Mouse (Mus musculus) embryonic facial prominence, embryonic 14.5 days (tissue): ENCODE results near the gene Gstp3. TPM values are rescaled to one million over a fixed set of nuclear protein-coding genes. Genes with fewer than 3 reads are reported as not detected.
A peak's percentile ranks its signal among the peaks of the same experiment; 100 is the strongest.

Experiments used
- ATAC-seq: fragments of 200-750 bp; cut with Nextera tagmentation; 2 replicates; pipeline ENCODE4 v1.8.0; 2017; ENCODE audit warnings: low read depth, moderate number of reproducible peaks, moderate TSS enrichment
- DNase-seq: peaks from one replicate; pipeline ENCODE4 v3.0.0-alpha.2; 2015; ENCODE audit warnings: low spot score
- H3K27ac ChIP-seq: fragments of 300-500 bp; sonication (generic); replicated peaks from 2 replicates; pipeline ENCODE4 v1.5.1; 2014; ENCODE audit warnings: low read depth, mild to moderate bottlenecking, low read length, moderate library complexity
- H3K27me3 ChIP-seq: fragments of 300-500 bp; sonication (generic); replicated peaks from 2 replicates; pipeline ENCODE4 v1.6.1; 2014; ENCODE audit warnings: low read length; ENCODE audit not compliant: control insufficient read depth, insufficient read depth
- H3K36me3 ChIP-seq: fragments of 300-500 bp; sonication (generic); 2 replicates; pipeline ENCODE4 v1.6.1; 2014; ENCODE audit warnings: low read length, mixed read lengths; ENCODE audit not compliant: control insufficient read depth, insufficient read depth
- H3K4me1 ChIP-seq: fragments of 300-500 bp; sonication (generic); 2 replicates; pipeline ENCODE4 v1.6.1; 2014; ENCODE audit warnings: antibody characterized with exemption, low read length; ENCODE audit not compliant: control insufficient read depth, insufficient read depth
- H3K4me2 ChIP-seq: fragments of 300-500 bp; sonication (generic); 2 replicates; pipeline ENCODE4 v1.6.1; 2014; ENCODE audit warnings: low read depth, mild to moderate bottlenecking, low read length, moderate library complexity, mixed read lengths
- H3K4me3 ChIP-seq: fragments of 300-500 bp; sonication (generic); 2 replicates; pipeline ENCODE4 v1.5.1; 2014; ENCODE audit warnings: low read depth, mild to moderate bottlenecking, low read length
- H3K9ac ChIP-seq: fragments of 300-500 bp; sonication (generic); 2 replicates; pipeline ENCODE4 v1.6.1; 2014; ENCODE audit warnings: low read depth, mild to moderate bottlenecking, low read length, moderate library complexity, mixed read lengths
- H3K9me3 ChIP-seq: fragments of 300-500 bp; sonication (generic); 2 replicates; pipeline ENCODE4 v1.6.1; 2016; ENCODE audit warnings: low read length; ENCODE audit not compliant: control insufficient read depth
- WGBS: fragments of 180-500 bp; shearing (Covaris S2); extraction: QIAGEN DNeasy Blood & Tissue Kit; methylation state at CpG from one replicate; pipeline ENCODE4 v1.1.7; 2014; 5-methylcytosine and 5-hydroxymethylcytosine counted together
- polyA plus RNA-seq: library from polyadenylated mRNA; unstranded; fragments of >200 nt; fragmentation: Nextera tagmentation; extraction: Ambion mirVana; gene quantifications from 2 replicates; pipeline ENCODE4 v1.2.1, GENCODE M21; 2014

Gstp3 gene
- 0.35 TPM in 1 of 2 replicates, not detected in the other for polyA plus RNA-seq

DNA sequence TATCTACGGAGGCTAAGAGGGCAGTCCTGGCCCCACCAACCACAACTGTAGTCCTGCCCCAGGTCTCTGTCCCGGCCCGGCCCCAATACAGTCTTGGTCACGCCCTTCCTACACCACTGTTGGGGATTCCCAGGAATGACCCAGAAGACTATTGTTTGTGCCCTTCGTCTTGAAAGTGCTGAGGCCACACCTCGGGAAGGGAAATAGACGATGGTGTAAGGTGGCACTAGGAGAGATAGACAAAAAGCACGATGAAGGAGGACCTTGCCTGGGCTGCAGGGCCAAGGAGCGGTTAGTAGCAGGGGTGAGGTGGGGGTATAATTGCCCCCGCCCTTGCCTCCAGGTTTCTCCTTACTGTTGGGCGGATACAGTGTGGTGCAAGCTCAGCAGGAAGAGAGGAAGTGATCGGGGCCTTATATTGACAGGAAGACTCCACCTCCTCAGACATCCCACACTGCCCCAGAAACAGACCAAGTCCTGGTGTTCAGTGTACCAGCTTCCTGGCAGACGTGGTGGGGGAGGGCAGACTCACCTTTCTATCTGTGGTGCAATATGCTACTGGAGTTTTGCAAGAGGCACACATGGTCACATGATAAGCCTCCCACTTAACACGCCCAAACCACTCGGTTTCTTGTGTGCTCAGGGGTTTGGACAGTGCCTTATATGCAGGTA, at the start of gene Gstp3:
Gstp3 (minus strand) TSS at position 501 of the 672 bp plus-strand sequence.
- Histone ChIP-seq H3K9me3 (no peaks in the 10 kb centered on the region), H3K27me3 (no peaks in the 10 kb centered on the region), H3K4me3 (no peak within 1 kb of the TSS), H3K36me3 (no peaks in the 10 kb centered on the region), H3K4me2 (no peak within 1 kb of the TSS), H3K9ac (no peak within 1 kb of the TSS), H3K4me1 (no peaks in the 10 kb centered on the region), H3K27ac (no peak within 1 kb of the TSS)
- WGBS = 77% methylated on average over 15 of the region's 15 CpGs
- ATAC-seq = no peak
- no peak for DNase-seq

DNA sequence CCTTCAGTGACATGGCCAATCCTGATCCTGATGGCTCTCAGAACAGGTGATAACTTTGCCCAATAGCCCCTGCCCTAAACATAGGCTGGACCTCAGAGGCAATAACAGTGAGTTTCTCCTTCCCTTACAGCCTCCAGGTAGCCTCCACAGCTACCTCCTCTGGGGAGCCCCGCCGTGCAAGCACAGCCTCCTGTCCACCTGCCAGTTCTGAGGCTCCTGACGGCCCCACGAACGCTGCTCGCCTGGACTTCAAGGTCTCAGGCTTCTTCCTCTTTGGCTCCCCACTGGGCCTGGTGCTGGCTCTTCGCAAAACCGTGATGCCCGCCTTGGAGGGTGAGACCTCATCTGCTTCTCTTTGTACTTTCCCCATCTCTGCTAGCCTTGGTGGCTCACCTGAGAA, 49.2 kb upstream of the Gstp3 start:
- Histone ChIP-seq H3K9me3 (no peaks in the 10 kb centered on the region), H3K9ac (no peak overlapping the region), H3K27me3 (no peaks in the 10 kb centered on the region), H3K27ac (no peak overlapping the region), H3K4me1 (no peaks in the 10 kb centered on the region), H3K4me2 (no peak overlapping the region), H3K4me3 (no peak overlapping the region), H3K36me3 (peaks cover 17% of the 10 kb centered on the region)
- ATAC-seq (no peak), DNase-seq (no peak)
- 85% methylated on average over 9 of the region's 9 CpGs for WGBS

DNA sequence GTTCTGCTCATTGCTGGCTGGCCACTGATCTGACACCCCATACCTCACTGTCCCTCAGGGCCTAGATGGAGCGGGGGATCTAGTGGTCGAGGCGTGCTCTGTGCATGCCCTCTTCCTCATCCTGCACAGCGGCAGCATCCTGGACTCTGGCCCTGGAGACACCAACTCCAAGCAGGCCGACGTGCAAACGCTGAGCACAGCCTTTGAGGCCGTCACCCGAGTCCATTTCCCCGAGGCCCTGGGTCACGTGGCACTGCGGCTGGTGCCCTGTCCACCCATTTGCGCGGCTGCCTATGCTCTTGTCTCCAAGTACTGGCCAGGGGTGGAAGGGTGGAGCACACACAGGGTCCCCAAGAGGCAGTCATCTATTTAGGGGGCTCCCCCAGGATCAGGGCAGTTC, 47.3 kb upstream of the Gstp3 start:
- H3K4me1 ChIP-seq = no peaks in the 10 kb centered on the region
- peaks cover under 1% of the 10 kb centered on the region for H3K36me3 ChIP-seq
- H3K9me3 ChIP-seq = no peaks in the 10 kb centered on the region
- no peak overlapping the region for H3K9ac ChIP-seq
- H3K27ac ChIP-seq = no peak overlapping the region
- 84% methylated on average over 14 of the region's 14 CpGs for WGBS
- ATAC-seq (no peak), DNase-seq (no peak)
- H3K4me3 ChIP-seq = no peak overlapping the region
- no peak overlapping the region for H3K4me2 ChIP-seq
- peaks cover 5% of the 10 kb centered on the region for H3K27me3 ChIP-seq

DNA sequence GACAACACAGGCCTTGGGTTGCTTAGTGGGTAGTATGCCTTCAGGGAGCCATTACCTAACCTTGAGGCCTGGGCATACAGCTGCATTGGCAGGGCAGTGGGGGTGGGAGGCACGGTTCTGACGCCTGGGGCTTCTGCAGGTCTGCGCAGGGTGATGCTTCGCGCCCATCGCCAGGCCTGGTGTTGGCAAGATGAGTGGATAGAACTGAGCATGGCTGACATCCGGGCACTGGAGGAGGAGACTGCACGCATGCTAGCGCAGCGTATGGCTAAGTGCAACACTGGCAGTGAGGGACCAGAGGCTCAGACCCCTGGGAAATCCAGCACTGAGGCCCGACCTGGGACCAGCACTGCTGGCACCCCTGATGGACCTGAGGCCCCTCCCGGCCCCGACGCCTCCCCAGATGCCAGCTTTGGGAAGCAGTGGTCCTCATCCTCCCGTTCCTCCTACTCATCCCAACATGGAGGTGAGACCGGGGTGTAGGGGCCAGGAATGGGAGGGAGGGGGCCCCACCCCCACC, 45.4 kb upstream of the Gstp3 start:
- Histone ChIP-seq H3K9ac (no peak overlapping the region), H3K27ac (no peak overlapping the region), H3K4me1 (peaks cover 14% of the 10 kb centered on the region), H3K4me2 (no peak overlapping the region), H3K27me3 (peaks cover 24% of the 10 kb centered on the region), H3K36me3 (no peaks in the 10 kb centered on the region), H3K4me3 (no peak overlapping the region), H3K9me3 (no peaks in the 10 kb centered on the region)
- 79% methylated on average over 14 of the region's 16 CpGs for WGBS
- DNase-seq = no peak
- no peak for ATAC-seq

DNA sequence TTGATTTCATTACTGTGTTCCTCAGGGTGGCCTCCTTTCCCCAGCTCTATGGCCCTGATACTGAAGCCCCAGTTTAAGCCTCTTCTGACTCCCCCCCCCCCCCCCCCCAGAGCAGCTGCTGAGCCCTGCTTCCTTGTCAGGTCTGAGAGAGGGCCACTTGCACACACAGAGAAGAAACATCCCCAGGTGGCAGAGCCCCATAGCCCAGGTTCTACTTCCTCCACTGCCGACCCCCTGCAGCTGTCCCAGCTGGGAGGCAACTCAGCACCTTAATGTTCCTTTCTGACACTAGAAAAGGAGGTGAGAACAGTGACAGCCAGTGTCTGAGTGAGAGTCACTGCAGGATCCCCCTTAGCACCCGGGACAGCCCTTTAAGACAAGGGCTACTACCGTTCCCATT, 44.4 kb upstream of the Gstp3 start:
- Histone ChIP-seq H3K4me1 (peaks cover 21% of the 10 kb centered on the region), H3K27me3 (peaks cover 31% of the 10 kb centered on the region), H3K27ac (no peak overlapping the region), H3K9me3 (no peaks in the 10 kb centered on the region), H3K9ac (no peak overlapping the region), H3K4me3 (no peak overlapping the region), H3K4me2 (no peak overlapping the region), H3K36me3 (no peaks in the 10 kb centered on the region)
- no peak for ATAC-seq
- DNase-seq = no peak
- WGBS = 68% methylated on average over 3 of the region's 3 CpGs

DNA sequence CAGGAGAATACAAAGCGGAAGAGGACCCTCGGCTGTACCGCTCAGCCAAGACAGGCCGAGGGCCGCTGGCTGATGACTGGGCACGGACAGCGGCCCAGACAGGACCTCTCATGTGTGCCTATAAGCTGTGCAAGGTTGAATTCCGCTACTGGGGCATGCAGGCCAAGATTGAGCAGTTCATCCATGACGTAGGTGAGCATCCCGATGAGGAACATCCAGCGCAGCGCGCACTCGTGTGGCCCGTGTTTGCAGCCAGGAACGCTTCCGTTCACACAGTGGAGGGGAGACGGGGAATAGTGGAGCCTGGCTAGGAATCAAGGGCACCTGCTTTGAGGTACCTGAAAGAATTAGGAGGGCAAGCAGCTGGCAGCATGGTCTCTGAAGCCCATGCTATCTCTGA, 43.9 kb upstream of the Gstp3 start:
- WGBS = 90% methylated on average over 18 of the region's 18 CpGs
- no peaks in the 10 kb centered on the region for H3K36me3 ChIP-seq
- peaks cover 31% of the 10 kb centered on the region for H3K27me3 ChIP-seq
- H3K9me3 ChIP-seq = no peaks in the 10 kb centered on the region
- H3K27ac ChIP-seq = no peak overlapping the region
- no peak overlapping the region for H3K4me2 ChIP-seq
- ATAC-seq (no peak), DNase-seq (no peak)
- no peak overlapping the region for H3K9ac ChIP-seq
- H3K4me1 ChIP-seq = peaks cover 21% of the 10 kb centered on the region
- H3K4me3 ChIP-seq = no peak overlapping the region

DNA sequence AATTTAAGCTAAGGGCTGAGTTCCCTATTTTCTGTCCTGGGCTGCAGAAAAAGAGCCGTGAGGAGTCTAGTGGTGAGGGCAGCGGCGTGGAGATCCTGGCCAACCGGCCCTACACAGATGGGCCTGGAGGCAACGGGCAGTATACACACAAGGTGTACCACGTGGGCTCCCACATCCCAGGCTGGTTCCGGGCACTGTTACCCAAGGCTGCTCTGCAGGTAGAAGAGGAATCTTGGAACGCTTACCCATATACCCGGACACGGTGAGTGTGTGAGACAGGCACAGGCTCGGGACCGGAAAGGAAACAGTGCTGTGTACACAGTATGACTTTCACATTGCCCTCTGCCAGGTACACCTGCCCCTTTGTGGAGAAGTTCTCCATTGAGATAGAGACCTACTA, 43.3 kb upstream of the Gstp3 start:
- no peaks in the 10 kb centered on the region for H3K36me3 ChIP-seq
- no peak overlapping the region for H3K9ac ChIP-seq
- H3K27ac ChIP-seq = no peak overlapping the region
- H3K4me2 ChIP-seq = no peak overlapping the region
- peaks cover 31% of the 10 kb centered on the region for H3K27me3 ChIP-seq
- H3K9me3 ChIP-seq = no peaks in the 10 kb centered on the region
- peaks cover 22% of the 10 kb centered on the region for H3K4me1 ChIP-seq
- H3K4me3 ChIP-seq = no peak overlapping the region
- ATAC-seq (no peak), DNase-seq (no peak)
- WGBS = 92% methylated on average over 12 of the region's 12 CpGs

DNA sequence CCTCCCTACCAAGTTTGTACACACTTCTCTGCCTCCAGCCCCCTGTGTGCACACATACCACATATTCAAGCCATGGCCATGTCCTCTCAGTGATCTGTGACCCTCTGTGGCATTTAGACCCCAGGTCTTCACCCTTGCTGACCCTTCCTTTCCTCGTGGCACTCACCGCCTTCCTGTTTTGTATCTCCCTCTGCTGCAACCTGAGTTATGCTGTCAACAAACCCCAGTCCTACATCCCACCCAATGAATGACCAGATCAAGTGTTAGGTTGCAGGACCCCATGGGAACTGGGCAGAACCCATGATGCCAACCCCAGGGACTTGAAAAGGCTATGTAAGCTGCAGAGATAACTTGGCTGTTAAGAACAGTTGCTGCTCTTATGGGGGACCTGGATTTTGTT, 42.7 kb upstream of the Gstp3 start:
- peaks cover 31% of the 10 kb centered on the region for H3K27me3 ChIP-seq
- no peaks in the 10 kb centered on the region for H3K36me3 ChIP-seq
- ATAC-seq = no peak
- WGBS = 74% methylated on average over 2 of the region's 2 CpGs
- no peak for DNase-seq
- H3K4me2 ChIP-seq = no peak overlapping the region
- no peaks in the 10 kb centered on the region for H3K9me3 ChIP-seq
- H3K27ac ChIP-seq = no peak overlapping the region
- no peak overlapping the region for H3K9ac ChIP-seq
- H3K4me3 ChIP-seq = no peak overlapping the region
- peaks cover 25% of the 10 kb centered on the region for H3K4me1 ChIP-seq

DNA sequence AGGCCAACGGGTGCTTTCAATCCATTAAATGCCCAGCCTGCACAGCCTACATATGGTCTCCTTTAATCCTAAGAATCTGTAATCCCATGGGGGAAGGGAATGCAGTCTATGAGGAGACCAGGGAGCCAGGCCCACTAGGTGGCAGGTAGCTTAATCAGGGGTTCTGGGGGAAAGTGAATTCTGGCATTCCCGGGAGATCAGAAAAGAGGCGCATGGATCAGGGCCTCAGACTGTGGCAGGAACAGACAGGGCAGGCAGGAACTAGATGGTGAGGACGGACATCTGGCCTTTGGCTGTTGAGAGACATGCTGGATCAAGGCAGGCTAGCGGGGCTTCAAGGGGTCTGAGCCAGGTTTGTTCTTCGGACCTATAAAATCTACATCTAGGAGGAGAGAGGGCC, 42.1 kb upstream of the Gstp3 start:
- H3K9ac ChIP-seq = peak overlapping the region; percentile 64
- H3K27me3 ChIP-seq = peaks cover 31% of the 10 kb centered on the region
- H3K4me1 ChIP-seq = peaks cover 25% of the 10 kb centered on the region
- 59% methylated on average over 6 of the region's 6 CpGs for WGBS
- H3K9me3 ChIP-seq = no peaks in the 10 kb centered on the region
- peak overlapping the region; percentile 90 for H3K4me2 ChIP-seq
- ATAC-seq (no peak), DNase-seq (no peak)
- no peak overlapping the region for H3K27ac ChIP-seq
- no peaks in the 10 kb centered on the region for H3K36me3 ChIP-seq
- H3K4me3 ChIP-seq = peak overlapping the region; percentile 46
